Comparison of ENCODE assay signal across 11 mouse cellular contexts in genomic region chr1:161143216-161143615, GRCm38 (mm10). TPM values are rescaled to one million over a fixed set of nuclear protein-coding genes. Genes with fewer than 3 reads are reported as not detected.
DNase-seq lines count a peak whose midpoint lies in the region; ATAC-seq and TF ChIP-seq lines count a peak whose summit lies in the region.
"Had no signal": no experiment of that assay in that cellular context is flagged by ENCODE, and none has a peak within 500 bp of the region (broad histone marks: within the 10 kb centered on the region; RNA-seq: fewer than 3 reads in every experiment).

No protein-coding gene starts in this region.

- peak overlapping the region; percentile 51; the same call in 1 of the 2 replicates for H3K4me3 ChIP-seq in kidney, embryonic 15.5 days (replicated peaks)
- H3K4me3 ChIP-seq in cortical plate, adult 2 months (ENCODE audit: insufficient read depth, low read length), result peak overlapping the region; percentile 80
- H3K4me3 ChIP-seq in forebrain, embryonic 14.5 days (ENCODE audit: low read depth, low read length), result peak overlapping the region; percentile 32
- H3K4me3 ChIP-seq in midbrain, embryonic 12.5 days, result no peak overlapping the region; the same call in 1 of the 2 replicates

- no peak overlapping the region for H3K9ac ChIP-seq in kidney, embryonic 15.5 days
- peak overlapping the region; percentile 52; the same call in 1 of the 2 replicates for H3K9ac ChIP-seq in forebrain, embryonic 14.5 days (ENCODE audit: low read length)
- no peak overlapping the region for H3K9ac ChIP-seq in midbrain, embryonic 12.5 days (replicated peaks)

- no peak overlapping the region for H3K27ac ChIP-seq in kidney, embryonic 15.5 days
- H3K27ac ChIP-seq in cortical plate, adult 2 months (ENCODE audit: insufficient read depth, low read length), result no peak overlapping the region
- H3K27ac ChIP-seq in forebrain, embryonic 14.5 days (ENCODE audit: low read depth, low read length), result no peak overlapping the region
- H3K27ac ChIP-seq in midbrain, embryonic 12.5 days (replicated peaks), result no peak overlapping the region

- intact Hi-C loops in gastrocnemius, postnatal 14 days (cut with DNase I; ENCODE audit: low total_unique reads), result no loop called here

- H3K36me3 ChIP-seq in kidney, embryonic 15.5 days, result no peaks in the 10 kb centered on the region
- H3K36me3 ChIP-seq in forebrain, embryonic 14.5 days (ENCODE audit: control insufficient read depth, insufficient read depth, low read length), result no peaks in the 10 kb centered on the region
- H3K36me3 ChIP-seq in midbrain, embryonic 12.5 days, result no peaks in the 10 kb centered on the region

- H3K4me2 ChIP-seq in kidney, embryonic 15.5 days, result peak overlapping the region; percentile 83
- peak overlapping the region; percentile 61 for H3K4me2 ChIP-seq in forebrain, embryonic 14.5 days (ENCODE audit: low read length)
- H3K4me2 ChIP-seq in midbrain, embryonic 12.5 days (replicated peaks), result peak overlapping the region; percentile 62

- DNase-seq in kidney, postnatal 10 days, result no peak
- DNase-seq in forebrain, embryonic 14.5 days (ENCODE audit: low spot score), result no peak
- DNase-seq in gastrocnemius, postnatal 14 days, result no peak
- no peak for DNase-seq in urinary bladder, postnatal 25 days (ENCODE audit: low spot score)
- DNase-seq in adrenal gland, postnatal 25 days, result no peak

- TF ChIP-seq POLR2A in cortical plate, adult 2 months (IDR thresholded peaks at IDR 0.05; ENCODE audit: extremely low read depth, insufficient read depth, low read length), result no peak

- no peaks in the 10 kb centered on the region for H3K9me3 ChIP-seq in kidney, embryonic 15.5 days (replicated peaks)
- no peaks in the 10 kb centered on the region for H3K9me3 ChIP-seq in forebrain, embryonic 14.5 days (replicated peaks; ENCODE audit: control insufficient read depth, low read length)
- H3K9me3 ChIP-seq in midbrain, embryonic 12.5 days, result no peaks in the 10 kb centered on the region

- TF ChIP-seq CTCF in cortical plate, adult 2 months (IDR thresholded peaks at IDR 0.05; ENCODE audit: extremely low read depth, insufficient read depth, low read length), result no peak

- H3K27me3 ChIP-seq in kidney, embryonic 15.5 days, result no peaks in the 10 kb centered on the region
- no peaks in the 10 kb centered on the region for H3K27me3 ChIP-seq in forebrain, embryonic 14.5 days (replicated peaks; ENCODE audit: control insufficient read depth, insufficient read depth, low read length)
- H3K27me3 ChIP-seq in midbrain, embryonic 12.5 days, result no peaks in the 10 kb centered on the region

- H3K4me1 ChIP-seq in kidney, embryonic 15.5 days, result peaks cover 10% of the 10 kb centered on the region
- H3K4me1 ChIP-seq in cortical plate, adult 2 months (ENCODE audit: control insufficient read depth, insufficient read depth, low read length), result no peaks in the 10 kb centered on the region
- H3K4me1 ChIP-seq in forebrain, embryonic 14.5 days (ENCODE audit: control insufficient read depth, insufficient read depth, low read length), result no peaks in the 10 kb centered on the region
- H3K4me1 ChIP-seq in midbrain, embryonic 12.5 days, result no peaks in the 10 kb centered on the region

- no peak for ATAC-seq in kidney, embryonic 15.5 days (replicated peaks; ENCODE audit: low FRiP score)
- ATAC-seq in forebrain, embryonic 14.5 days, result 0 out of 2 replicates have a peak, but pooled peaks have one; percentile 14
- ATAC-seq in midbrain, embryonic 12.5 days (ENCODE audit: low FRiP score, low read depth), result peak; percentile 14; the same call in 1 of the 2 replicates

- WGBS in kidney, embryonic 15.5 days, result 85% methylated on average over 7 of the region's 7 CpGs
- WGBS in forebrain, embryonic 14.5 days, result 90% methylated on average over 7 of the region's 7 CpGs
- 91% methylated on average over 7 of the region's 7 CpGs for WGBS in midbrain, embryonic 12.5 days

RNA-seq across cellular contexts. Expression of gene Ankrd45, which starts 0.7 kb away (rescaled TPM):
- polyA plus RNA-seq in kidney, embryonic 15.5 days (2015; fragmentation: Nextera tagmentation; extraction: Ambion mirVana), result 5.1 and 5.5 TPM in 2 replicates
- polyA plus RNA-seq in cortical plate, adult 2 months (2012; rRNA removed), result 38.5 and 41.3 TPM in 2 replicates
- polyA plus RNA-seq in forebrain, embryonic 14.5 days (2014; fragmentation: Nextera tagmentation; extraction: Ambion mirVana), result 22.7 and 27.0 TPM in 2 replicates
- 5.7 and 6.0 TPM in 2 replicates for polyA plus RNA-seq in midbrain, embryonic 12.5 days (2016; fragmentation: Nextera tagmentation; extraction: Ambion mirVana)
- total RNA-seq in gastrocnemius, postnatal 14 days (2021), result not detected
- 4.9 and 5.2 TPM in 2 replicates for total RNA-seq in adrenal gland, postnatal 25 days (2021)

RNA-seq across cellular contexts. Expression of gene Klhl20, which starts 11.9 kb away (rescaled TPM):
- 15.7 and 17.4 TPM in 2 replicates for polyA plus RNA-seq in kidney, embryonic 15.5 days (2015; fragmentation: Nextera tagmentation; extraction: Ambion mirVana)
- 13.4 and 14.1 TPM in 2 replicates for polyA plus RNA-seq in cortical plate, adult 2 months (2012; rRNA removed)
- polyA plus RNA-seq in forebrain, embryonic 14.5 days (2014; fragmentation: Nextera tagmentation; extraction: Ambion mirVana), result 17.2 and 17.7 TPM in 2 replicates
- 20.4 and 21.3 TPM in 2 replicates for polyA plus RNA-seq in midbrain, embryonic 12.5 days (2016; fragmentation: Nextera tagmentation; extraction: Ambion mirVana)
- 10 to 100 TPM in 1 of 2 experiments, 1 to 10 TPM in 1; 9.3 to 10.2 TPM for total RNA-seq in gastrocnemius, postnatal 14 days (2021)
- total RNA-seq in adrenal gland, postnatal 25 days (2021), result 19.3 and 22.0 TPM in 2 replicates

RNA-seq across cellular contexts. Expression of gene Tex50, which starts 15.9 kb away (rescaled TPM):
- 0.27 and 0.32 TPM in 2 replicates for polyA plus RNA-seq in kidney, embryonic 15.5 days (2015; fragmentation: Nextera tagmentation; extraction: Ambion mirVana)
- not detected in 2 replicates for polyA plus RNA-seq in cortical plate, adult 2 months (2012; rRNA removed)
- not detected in 2 replicates for polyA plus RNA-seq in forebrain, embryonic 14.5 days (2014; fragmentation: Nextera tagmentation; extraction: Ambion mirVana)
- polyA plus RNA-seq in midbrain, embryonic 12.5 days (2016; fragmentation: Nextera tagmentation; extraction: Ambion mirVana), result 0.32 and 0.47 TPM in 2 replicates
- total RNA-seq in gastrocnemius, postnatal 14 days (2021), result not detected
- total RNA-seq in adrenal gland, postnatal 25 days (2021), result not detected in 2 replicates
- total RNA-seq: adrenal gland, postnatal 4 days; ES-E14 had no signal
- polyA plus RNA-seq: large intestine, adult 2 months had no signal
